Mouse (Mus musculus): ENCODE data around the gene Fermt1. TPM values are rescaled to one million over a fixed set of nuclear protein-coding genes. Genes with fewer than 3 reads are reported as not detected.
A peak's percentile ranks its signal among the peaks of the same experiment; 100 is the strongest.

The Fermt1 gene
- 7.5 and 9.3 TPM in 2 replicates for polyA plus RNA-seq (2016; fragmentation: Nextera tagmentation; extraction: Ambion mirVana)

DNA sequence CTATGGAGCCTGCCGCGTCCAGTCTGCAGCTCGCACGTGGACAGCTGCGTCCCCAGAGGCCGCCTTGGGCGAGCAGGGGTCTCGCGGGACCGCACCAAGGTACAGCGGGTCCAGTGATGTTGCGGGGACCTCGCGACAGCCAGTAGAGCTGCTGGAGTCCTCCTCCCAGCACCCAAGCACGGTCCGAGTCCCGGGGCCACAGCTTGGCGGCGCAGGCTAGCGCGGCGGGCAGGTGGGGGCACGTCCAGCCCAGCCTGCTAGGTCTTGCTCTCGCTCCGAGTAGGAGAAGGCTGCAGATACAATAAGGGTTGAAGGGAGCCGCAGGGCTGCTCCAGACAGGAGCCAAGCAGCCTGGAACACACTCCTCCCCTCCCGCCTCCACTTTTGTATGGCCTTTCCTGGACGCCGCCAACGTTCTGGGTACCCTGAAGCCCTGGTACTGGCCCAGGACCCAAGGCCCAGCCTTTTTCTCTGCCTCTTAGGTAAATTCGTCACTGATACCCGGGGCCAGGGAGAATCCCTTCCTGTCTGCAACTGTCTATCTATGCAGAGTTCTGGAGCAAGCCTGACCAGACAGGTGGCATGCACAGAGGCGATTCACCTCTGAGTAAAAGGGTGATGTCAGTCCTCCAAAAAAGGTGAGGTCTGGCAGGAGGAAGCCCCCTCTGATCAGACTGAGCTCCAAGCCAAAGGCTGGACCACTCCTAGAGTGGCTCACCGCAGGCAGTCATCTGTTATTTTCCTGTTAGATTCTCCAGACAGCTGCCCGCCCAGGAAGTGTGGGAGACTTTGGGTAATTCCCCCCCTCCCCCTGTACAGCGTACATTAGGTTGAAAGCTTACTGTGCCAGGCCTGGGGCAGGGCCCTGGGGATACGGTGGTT is at the start of gene Fermt1:
Fermt1 (minus strand) TSS at position 581 of the 882 bp plus-strand sequence.
- H3K27me3 ChIP-seq (ENCODE audit: poor library complexity, severe bottlenecking) = peaks cover 64% of the 10 kb centered on the region
- peak within 1 kb of the TSS; percentile 67 for H3K27ac ChIP-seq
- H3K4me3 ChIP-seq = peak within 1 kb of the TSS; percentile 53
- DNase-seq (ENCODE audit: extremely low spot score, low spot score) = peak; percentile 49
- H3K4me1 ChIP-seq = peaks cover 14% of the 10 kb centered on the region
- H3K36me3 ChIP-seq (replicated peaks) = no peaks in the 10 kb centered on the region
- WGBS = 9% methylated on average over 37 of the region's 37 CpGs
- H3K9me3 ChIP-seq = no peaks in the 10 kb centered on the region

DNA sequence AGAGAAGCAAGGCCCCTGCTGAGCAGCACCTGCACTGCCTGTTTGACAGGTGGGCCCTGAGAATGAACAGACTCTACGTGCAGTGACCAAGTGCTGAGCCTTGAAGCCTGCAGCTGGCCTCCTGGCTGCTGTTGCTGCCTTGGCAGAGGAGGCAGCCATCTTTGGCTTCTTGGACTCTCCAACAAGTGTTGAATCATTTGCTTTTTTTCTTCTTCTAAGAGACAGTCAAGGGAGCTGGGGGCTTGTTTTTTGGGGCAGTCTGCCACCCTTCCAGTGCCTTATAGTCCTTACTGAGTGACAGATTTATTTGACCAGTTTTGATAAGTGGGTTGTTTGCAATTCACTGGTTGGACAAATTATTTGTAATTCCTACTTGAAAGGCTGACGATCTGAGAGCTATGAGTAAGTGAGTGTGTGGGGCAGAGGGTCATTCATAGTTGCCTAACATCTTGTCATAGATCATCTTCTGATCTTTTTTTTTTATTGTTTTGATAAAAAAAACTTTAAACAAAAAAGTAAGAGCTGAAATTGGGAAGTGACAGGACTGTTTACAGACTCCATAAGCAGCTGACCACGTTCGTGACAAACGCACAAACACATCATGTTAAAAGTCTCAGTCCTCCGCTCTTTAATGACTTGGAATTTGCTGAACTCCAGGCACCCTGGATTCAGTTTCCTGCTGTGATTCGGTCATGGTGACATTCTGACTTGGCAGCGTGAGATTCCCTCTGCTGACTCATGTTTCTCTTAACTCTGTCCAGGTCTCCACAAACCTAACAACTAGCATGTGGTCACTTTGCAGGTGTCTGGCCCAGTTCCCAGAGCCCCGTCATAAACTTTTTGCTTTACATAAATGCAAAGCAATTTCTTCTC is 47.2 kb upstream of the Fermt1 start:
- Histone ChIP-seq H3K4me3 (no peak overlapping the region), H3K27ac (no peak overlapping the region), H3K27me3 (ENCODE audit: poor library complexity, severe bottlenecking) (no peaks in the 10 kb centered on the region), H3K4me1 (0 out of 2 replicates have a peak, but pooled peaks cover 3% of the 10 kb centered on the region), H3K36me3 (replicated peaks) (no peaks in the 10 kb centered on the region), H3K9me3 (no peaks in the 10 kb centered on the region)
- no peak for DNase-seq (ENCODE audit: extremely low spot score, low spot score)
- WGBS = 80% methylated on average over 9 of the region's 9 CpGs

DNA sequence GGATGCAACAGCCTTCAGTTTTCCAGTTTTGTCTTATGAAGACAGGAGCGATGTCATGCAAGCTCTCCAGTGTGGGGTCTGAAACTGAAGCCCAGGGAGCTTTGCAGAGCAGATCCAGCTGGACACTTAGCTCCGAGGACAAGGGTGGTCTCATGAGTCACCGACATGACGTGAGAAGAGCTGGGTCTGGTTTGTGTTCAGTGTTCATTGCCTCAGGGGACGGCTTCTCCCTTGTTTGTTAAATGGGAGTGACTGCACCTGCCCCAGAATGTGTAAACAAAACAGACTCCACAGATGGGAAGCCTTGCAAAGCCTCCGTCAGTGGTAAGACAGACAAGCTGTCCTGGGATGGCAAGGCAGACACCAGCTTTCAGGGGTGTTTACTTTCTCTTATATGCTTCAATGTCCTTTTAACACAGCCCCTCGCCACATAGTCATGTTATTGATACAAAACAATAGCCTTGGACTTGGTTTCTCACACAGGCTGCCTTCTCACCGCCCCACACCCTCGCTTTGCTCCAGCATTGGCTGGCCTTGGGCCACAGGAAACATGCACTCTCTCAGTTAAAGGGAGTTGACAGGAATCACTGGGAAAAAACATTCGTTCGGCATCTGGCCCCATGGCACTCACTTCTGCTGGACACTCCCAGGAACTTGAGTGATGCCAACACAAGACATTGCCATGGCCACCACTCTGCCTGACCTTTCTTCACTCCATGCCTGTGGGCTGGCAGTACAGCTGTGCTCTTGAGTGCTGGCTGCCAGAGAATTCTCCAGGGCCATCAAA is 44.3 kb upstream of the Fermt1 start:
- 76% methylated on average over 11 of the region's 11 CpGs for WGBS

GRCm38 (mm10) chr2:132973346-132973745 is 27.6 kb upstream of the Fermt1 start:
- DNase-seq (ENCODE audit: extremely low spot score, low spot score) = no peak
- no peaks in the 10 kb centered on the region for H3K9me3 ChIP-seq
- no peaks in the 10 kb centered on the region for H3K36me3 ChIP-seq (replicated peaks)
- 92% methylated on average over 2 of the region's 2 CpGs for WGBS
- H3K27ac ChIP-seq = no peak overlapping the region
- H3K27me3 ChIP-seq (ENCODE audit: poor library complexity, severe bottlenecking) = no peaks in the 10 kb centered on the region
- H3K4me3 ChIP-seq = no peak overlapping the region
- no peaks in the 10 kb centered on the region for H3K4me1 ChIP-seq

More for the DNA sequence above, 44.3 kb upstream of the Fermt1 start:
- Histone ChIP-seq H3K27ac (no peak overlapping the region), H3K27me3 (ENCODE audit: poor library complexity, severe bottlenecking) (no peaks in the 10 kb centered on the region), H3K36me3 (replicated peaks) (no peaks in the 10 kb centered on the region), H3K9me3 (no peaks in the 10 kb centered on the region), H3K4me1 (0 out of 2 replicates have a peak, but pooled peaks cover 3% of the 10 kb centered on the region), H3K4me3 (no peak overlapping the region)
- no peak for DNase-seq (ENCODE audit: extremely low spot score, low spot score)

- Histone ChIP-seq H3K27me3 (ENCODE audit: poor library complexity, severe bottlenecking) (no peaks in the 10 kb centered on the region), H3K4me1 (no peaks in the 10 kb centered on the region), H3K9me3 (no peaks in the 10 kb centered on the region), H3K27ac (no peak overlapping the region), H3K4me3 (no peak overlapping the region), H3K36me3 (replicated peaks) (no peaks in the 10 kb centered on the region)
- 47% methylated on average over 4 of the region's 4 CpGs for WGBS
- DNase-seq (ENCODE audit: extremely low spot score, low spot score) = no peak
These were observed 25.1 kb upstream of the Fermt1 start for GRCm38 (mm10) chr2:132970772-132971173.

- 80% methylated on average over 1 of the region's 1 CpGs for WGBS
- no peaks in the 10 kb centered on the region for H3K27me3 ChIP-seq (ENCODE audit: poor library complexity, severe bottlenecking)
- no peaks in the 10 kb centered on the region for H3K9me3 ChIP-seq
- no peak overlapping the region for H3K27ac ChIP-seq
- DNase-seq (ENCODE audit: extremely low spot score, low spot score) = no peak
- H3K4me1 ChIP-seq = no peaks in the 10 kb centered on the region
- no peaks in the 10 kb centered on the region for H3K36me3 ChIP-seq (replicated peaks)
- H3K4me3 ChIP-seq = no peak overlapping the region
These were observed 12.1 kb upstream of the Fermt1 start for GRCm38 (mm10) chr2:132957786-132958185.

- Histone ChIP-seq H3K9me3 (no peaks in the 10 kb centered on the region), H3K4me1 (no peaks in the 10 kb centered on the region), H3K4me3 (no peak overlapping the region), H3K27me3 (ENCODE audit: poor library complexity, severe bottlenecking) (peaks cover 18% of the 10 kb centered on the region), H3K27ac (no peak overlapping the region), H3K36me3 (replicated peaks) (no peaks in the 10 kb centered on the region)
- DNase-seq (ENCODE audit: extremely low spot score, low spot score) = peak; percentile 22
- WGBS = 3% methylated on average over 8 of the region's 8 CpGs
These were observed 6.5 kb upstream of the Fermt1 start for GRCm38 (mm10) chr2:132952197-132952596.

- H3K27ac ChIP-seq = no peak overlapping the region
- 84% methylated on average over 7 of the region's 7 CpGs for WGBS
- peaks cover 59% of the 10 kb centered on the region for H3K27me3 ChIP-seq (ENCODE audit: poor library complexity, severe bottlenecking)
- no peak for DNase-seq (ENCODE audit: extremely low spot score, low spot score)
- H3K9me3 ChIP-seq = no peaks in the 10 kb centered on the region
- peaks cover 14% of the 10 kb centered on the region for H3K4me1 ChIP-seq
- no peaks in the 10 kb centered on the region for H3K36me3 ChIP-seq (replicated peaks)
- no peak overlapping the region for H3K4me3 ChIP-seq
These were observed 2.5 kb upstream of the Fermt1 start for GRCm38 (mm10) chr2:132948174-132948573.

DNA sequence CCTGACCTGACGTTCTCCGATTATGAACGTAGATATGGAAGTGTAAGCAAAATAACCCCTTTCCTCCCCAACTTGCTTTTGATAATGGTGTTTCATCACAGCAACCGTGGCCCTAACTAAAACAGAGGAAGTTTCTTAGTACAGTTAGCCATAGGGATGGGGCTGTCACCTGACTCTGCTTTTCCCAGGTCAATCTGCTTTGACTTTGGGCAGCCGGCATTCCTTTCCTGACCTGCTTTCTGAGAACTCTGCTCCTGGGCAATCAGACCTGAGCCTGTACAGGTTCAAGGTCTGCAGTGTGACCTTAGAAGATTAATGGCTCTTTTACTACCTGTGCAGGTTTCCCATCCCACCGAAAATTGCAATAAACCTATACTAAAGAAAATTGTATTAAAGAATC is 1.3 kb upstream of the Fermt1 start:
- peaks cover 14% of the 10 kb centered on the region for H3K4me1 ChIP-seq
- no peak overlapping the region for H3K27ac ChIP-seq
- 82% methylated on average over 6 of the region's 6 CpGs for WGBS
- no peak for DNase-seq (ENCODE audit: extremely low spot score, low spot score)
- no peaks in the 10 kb centered on the region for H3K36me3 ChIP-seq (replicated peaks)
- H3K9me3 ChIP-seq = no peaks in the 10 kb centered on the region
- peaks cover 67% of the 10 kb centered on the region for H3K27me3 ChIP-seq (ENCODE audit: poor library complexity, severe bottlenecking)
- no peak overlapping the region for H3K4me3 ChIP-seq

DNA sequence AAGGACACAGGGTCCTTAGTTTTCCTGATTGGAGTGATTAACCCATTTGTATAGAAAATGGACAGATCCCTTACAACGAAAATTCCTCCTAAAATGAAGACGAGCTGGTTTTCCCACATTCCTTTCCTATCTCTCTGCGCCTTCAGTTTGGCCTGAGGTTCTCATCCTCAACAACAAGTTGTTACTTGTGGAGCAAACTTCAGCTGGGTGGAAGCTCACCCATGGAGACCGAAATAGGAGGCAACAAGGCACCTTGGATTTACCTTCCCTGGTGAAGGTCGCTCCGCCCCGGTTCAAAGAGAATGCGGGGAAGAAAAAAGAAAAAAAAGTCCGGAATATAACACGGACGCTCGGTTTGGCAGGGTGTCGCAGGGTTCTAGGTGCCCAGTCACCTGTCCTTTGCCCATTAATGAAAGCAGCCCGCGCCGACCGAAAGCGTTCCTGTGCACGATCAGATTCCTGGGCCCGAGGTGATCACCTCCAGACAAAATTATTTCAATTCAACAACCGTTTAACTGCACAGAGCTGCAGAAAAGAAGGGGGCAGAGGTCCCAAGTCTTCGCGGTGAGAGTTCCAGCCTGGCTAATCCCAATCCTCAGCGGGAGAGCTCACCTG is 888 bp downstream of the Fermt1 start:
- Histone ChIP-seq H3K4me3 (peak overlapping the region; percentile 53), H3K36me3 (replicated peaks) (no peaks in the 10 kb centered on the region), H3K27ac (peak overlapping the region; percentile 67; the same call in 1 of the 2 replicates), H3K9me3 (no peaks in the 10 kb centered on the region), H3K27me3 (ENCODE audit: poor library complexity, severe bottlenecking) (peaks cover 63% of the 10 kb centered on the region), H3K4me1 (peaks cover 14% of the 10 kb centered on the region)
- 4% methylated on average over 24 of the region's 24 CpGs for WGBS
- no peak for DNase-seq (ENCODE audit: extremely low spot score, low spot score)

- DNase-seq (ENCODE audit: extremely low spot score, low spot score) = no peak
These were observed 1.7 kb downstream of the Fermt1 start for GRCm38 (mm10) chr2:132943997-132944396.

DNA sequence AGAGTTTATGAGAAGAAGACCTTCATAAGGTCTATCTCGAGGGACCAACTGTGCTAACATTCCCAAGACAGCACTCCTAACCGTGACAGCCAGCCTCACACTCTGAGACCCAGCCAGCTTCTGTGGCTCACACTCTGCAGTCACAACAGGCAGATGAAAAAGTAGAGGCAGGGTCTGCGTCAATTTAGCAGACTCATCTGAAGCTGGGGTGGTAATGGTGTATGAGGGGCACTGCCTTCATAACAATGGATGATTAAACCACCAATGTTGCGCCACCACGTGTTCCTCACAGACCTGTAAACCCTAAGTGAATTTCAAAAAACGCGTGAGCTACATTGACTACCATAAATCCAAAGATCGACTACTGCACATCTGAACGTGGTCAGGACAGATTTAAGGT is 2.1 kb downstream of the Fermt1 start:
- H3K9me3 ChIP-seq = no peaks in the 10 kb centered on the region
- no peak for DNase-seq (ENCODE audit: extremely low spot score, low spot score)
- no peaks in the 10 kb centered on the region for H3K36me3 ChIP-seq (replicated peaks)
- H3K27me3 ChIP-seq (ENCODE audit: poor library complexity, severe bottlenecking) = peaks cover 62% of the 10 kb centered on the region
- 64% methylated on average over 9 of the region's 9 CpGs for WGBS
- H3K4me3 ChIP-seq = no peak overlapping the region
- no peak overlapping the region for H3K27ac ChIP-seq
- peaks cover 14% of the 10 kb centered on the region for H3K4me1 ChIP-seq

More at GRCm38 (mm10) chr2:132943997-132944396, 1.7 kb downstream of the Fermt1 start:
- Histone ChIP-seq H3K4me1 (peaks cover 14% of the 10 kb centered on the region), H3K36me3 (replicated peaks) (no peaks in the 10 kb centered on the region), H3K27me3 (ENCODE audit: poor library complexity, severe bottlenecking) (peaks cover 63% of the 10 kb centered on the region), H3K4me3 (no peak overlapping the region), H3K9me3 (no peaks in the 10 kb centered on the region), H3K27ac (no peak overlapping the region)
- WGBS = 36% methylated on average over 13 of the region's 13 CpGs
